Mouse (Mus musculus): ENCODE data around the gene Sult5a1.

The Sult5a1 gene

DNA sequence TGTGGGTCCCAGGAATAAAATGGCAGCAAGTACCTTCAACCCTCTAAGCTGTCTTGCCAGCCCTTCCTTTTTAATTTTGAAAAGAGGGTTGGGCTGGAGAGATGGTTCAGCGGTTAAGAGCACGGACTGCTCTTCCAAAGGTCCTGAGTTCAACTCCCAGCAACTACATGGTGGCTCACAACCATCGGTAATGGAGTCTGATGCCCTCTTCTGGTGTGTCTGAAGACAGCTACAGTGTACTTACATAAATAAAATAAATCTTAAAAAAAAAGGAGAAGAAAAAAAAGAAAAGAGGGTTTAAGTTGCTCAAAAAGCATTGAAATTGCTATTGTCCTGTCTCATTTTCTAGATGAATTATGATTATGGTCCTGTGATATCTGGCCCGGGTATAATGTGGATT lies 56.9 kb downstream of the Sult5a1 start:
- DNase-seq (ENCODE audit: low spot score): no peak

DNA sequence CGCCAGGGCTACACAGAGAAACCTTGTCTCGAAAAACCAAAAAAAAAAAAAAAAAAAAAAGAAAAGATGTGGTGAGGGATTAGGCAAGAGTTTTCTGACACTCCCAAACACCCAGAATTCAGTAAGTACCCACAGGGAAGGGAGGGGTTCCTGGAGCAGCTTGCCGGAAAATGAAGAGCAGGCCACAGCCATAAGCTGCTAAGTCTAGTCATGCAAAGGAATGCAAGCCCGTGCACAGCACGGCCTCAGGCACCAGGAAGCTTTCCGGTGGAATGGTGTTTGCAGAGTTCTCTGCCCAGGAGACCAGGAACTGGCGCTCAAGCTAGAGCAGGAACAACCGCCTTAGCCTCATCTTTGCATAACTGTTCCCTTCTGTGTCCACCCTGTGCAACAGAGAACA lies 57.8 kb downstream of the Sult5a1 start:
- DNase-seq (ENCODE audit: low spot score): no peak

GRCm38 (mm10) chr8:123097786-123098584 lies 60.1 kb downstream of the Sult5a1 start:
- no peak for DNase-seq (ENCODE audit: low spot score)

GRCm38 (mm10) chr8:123097216-123097615 lies 60.9 kb downstream of the Sult5a1 start:
- DNase-seq (ENCODE audit: low spot score): no peak
